8 mouse cellular contexts compared by ENCODE assay signal in the genomic region with DNA sequence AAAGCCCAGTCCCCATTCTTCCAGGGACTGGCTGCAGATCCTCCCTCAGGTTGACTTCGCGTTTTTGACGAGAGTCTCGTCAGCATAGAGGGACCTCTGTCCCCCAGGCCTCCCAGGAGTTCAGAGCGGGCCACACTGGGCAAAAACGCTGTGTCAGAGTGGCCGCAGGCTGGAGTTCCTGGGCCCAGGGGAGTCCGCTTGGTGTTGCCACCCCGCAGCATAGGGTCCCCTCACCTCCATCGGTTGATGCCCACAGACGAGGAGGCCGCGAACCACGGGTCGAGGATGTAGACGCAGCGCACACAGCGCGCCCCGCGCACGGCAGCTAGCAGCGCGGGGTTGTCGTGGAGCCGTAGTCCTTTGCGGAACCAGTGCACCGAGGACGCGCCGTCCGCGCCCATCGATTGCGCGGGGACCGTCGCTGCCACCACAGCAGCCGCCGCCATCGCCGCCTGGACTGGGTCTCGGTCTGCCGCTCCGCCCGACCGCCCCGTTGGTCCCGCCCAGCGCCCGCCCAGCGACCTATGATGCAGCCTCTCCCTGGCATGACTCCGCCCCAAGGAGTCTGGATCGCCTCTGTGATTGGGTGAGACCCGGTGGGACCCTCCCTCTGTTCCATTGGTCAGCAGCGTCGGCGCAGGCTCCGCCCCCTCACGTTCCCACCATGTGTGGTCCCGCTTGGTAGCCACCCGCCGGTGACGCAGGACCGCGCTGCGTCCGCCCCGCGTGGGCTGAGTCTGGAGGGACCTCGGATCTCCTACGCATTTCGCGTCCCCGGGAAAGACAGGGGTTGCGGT. TPM values are rescaled to one million over a fixed set of nuclear protein-coding genes. Genes with fewer than 3 reads are reported as not detected.
A peak's percentile ranks its signal among the peaks of the same experiment; 100 is the strongest.
DNase-seq lines count a peak whose midpoint lies in the region; ATAC-seq and TF ChIP-seq lines count a peak whose summit lies in the region.

Gene Cry2 (minus strand): TSS at position 466 of the 797 bp plus-strand sequence.

- H3K9me3 ChIP-seq in ES-Bruce4 (replicated peaks; ENCODE audit: control insufficient read depth, insufficient read depth, low read length, poor library complexity, severe bottlenecking) = no peaks in the 10 kb centered on the region
- no peaks in the 10 kb centered on the region for H3K9me3 ChIP-seq in forebrain, embryonic 13.5 days (replicated peaks)
- H3K9me3 ChIP-seq in liver, postnatal 0 days (ENCODE audit: low read length) = no peaks in the 10 kb centered on the region
- H3K9me3 ChIP-seq in neural tube, embryonic 14.5 days (ENCODE audit: control insufficient read depth, low read length) = no peaks in the 10 kb centered on the region

- peak; percentile 91 for ATAC-seq in cerebellum, adult (ENCODE audit: insufficient number of reproducible peaks, low FRiP score, low TSS enrichment)
- peak; percentile 98 for ATAC-seq in forebrain, embryonic 13.5 days
- peak; percentile 92 for ATAC-seq in liver, postnatal 0 days
- ATAC-seq in neural tube, embryonic 14.5 days (ENCODE audit: low read depth) = peak; percentile 97

- peak; percentile 99 for DNase-seq in heart, postnatal 10 days
- DNase-seq in large intestine, adult 2 months (ENCODE audit: low read depth, low spot score) = peak; percentile 86
- peak; percentile 100 for DNase-seq in liver, postnatal 0 days
- peak; percentile 99 for DNase-seq in testis, postnatal 10 days (ENCODE audit: low spot score)

- 0% methylated on average over 66 of the region's 76 CpGs for WGBS in forebrain, embryonic 13.5 days
- under 1% methylated on average over 75 of the region's 76 CpGs for WGBS in large intestine, adult 2 months
- 0% methylated on average over 41 of the region's 76 CpGs for WGBS in liver, postnatal 0 days (ENCODE audit: insufficient replicate concordance)
- under 1% methylated on average over 70 of the region's 76 CpGs for WGBS in neural tube, embryonic 14.5 days

- H3K36me3 ChIP-seq in ES-Bruce4 (ENCODE audit: control insufficient read depth, insufficient read depth, low read length, poor library complexity, severe bottlenecking) = no peaks in the 10 kb centered on the region
- H3K36me3 ChIP-seq in forebrain, embryonic 13.5 days (ENCODE audit: poor library complexity, severe bottlenecking) = no peaks in the 10 kb centered on the region
- peaks cover 2% of the 10 kb centered on the region; the same call in 1 of the 2 replicates for H3K36me3 ChIP-seq in liver, postnatal 0 days (replicated peaks; ENCODE audit: insufficient read depth, low read length)
- no peaks in the 10 kb centered on the region for H3K36me3 ChIP-seq in neural tube, embryonic 14.5 days (ENCODE audit: control insufficient read depth, insufficient read depth, low read length)

- H3K4me3 ChIP-seq in ES-Bruce4 (ENCODE audit: low read depth, low read length) = peak within 1 kb of the TSS; percentile 83
- H3K4me3 ChIP-seq in forebrain, embryonic 13.5 days = peak within 1 kb of the TSS; percentile 88
- peak within 1 kb of the TSS; percentile 80 for H3K4me3 ChIP-seq in liver, postnatal 0 days (ENCODE audit: low read depth, low read length)
- peak within 1 kb of the TSS; percentile 87 for H3K4me3 ChIP-seq in neural tube, embryonic 14.5 days (ENCODE audit: low read depth, low read length)

- peak within 1 kb of the TSS; percentile 46 for H3K9ac ChIP-seq in ES-Bruce4 (ENCODE audit: low read depth, poor library complexity, severe bottlenecking)
- H3K9ac ChIP-seq in forebrain, embryonic 13.5 days = peak within 1 kb of the TSS; percentile 87
- H3K9ac ChIP-seq in liver, postnatal 0 days (replicated peaks) = peak within 1 kb of the TSS; percentile 86
- peak within 1 kb of the TSS; percentile 79 for H3K9ac ChIP-seq in neural tube, embryonic 14.5 days (replicated peaks; ENCODE audit: low read depth, low read length)

- TF ChIP-seq CTCF in ES-Bruce4 (IDR thresholded peaks at IDR 0.05; ENCODE audit: low read depth, low read length) = no peak
- TF ChIP-seq CTCF in liver, postnatal 0 days (IDR thresholded peaks at IDR 0.05; ENCODE audit: low read depth) = no peak

- intact Hi-C loops in heart, postnatal 10 days (cut with DNase I) = loop anchor here (5.0 kb wide), 1 partner anchor 41 kb away; no protein-coding TSS in a partner anchor

- no peak for TF ChIP-seq EP300 in ES-Bruce4 (IDR thresholded peaks at IDR 0.05; ENCODE audit: insufficient read depth, low read depth, low read length)
- no peak; the same call in 1 of the 2 replicates for TF ChIP-seq EP300 in liver, postnatal 0 days (IDR thresholded peaks at IDR 0.05; ENCODE audit: low read depth)

- peak; percentile 64 for TF ChIP-seq POLR2A in ES-Bruce4 (IDR thresholded peaks at IDR 0.05; ENCODE audit: insufficient read depth, low read length)

- H3K4me1 ChIP-seq in ES-Bruce4 (ENCODE audit: control insufficient read depth, insufficient read depth, low read length) = peaks cover 7% of the 10 kb centered on the region
- H3K4me1 ChIP-seq in forebrain, embryonic 13.5 days = peaks cover 47% of the 10 kb centered on the region
- peaks cover 40% of the 10 kb centered on the region for H3K4me1 ChIP-seq in liver, postnatal 0 days (ENCODE audit: insufficient read depth)
- H3K4me1 ChIP-seq in neural tube, embryonic 14.5 days (ENCODE audit: control insufficient read depth, insufficient read depth, low read length) = peaks cover 32% of the 10 kb centered on the region

- H3K27me3 ChIP-seq in ES-Bruce4 (ENCODE audit: control insufficient read depth, insufficient read depth, low read length, poor library complexity, severe bottlenecking) = no peaks in the 10 kb centered on the region
- no peaks in the 10 kb centered on the region for H3K27me3 ChIP-seq in forebrain, embryonic 13.5 days
- no peaks in the 10 kb centered on the region for H3K27me3 ChIP-seq in liver, postnatal 0 days (ENCODE audit: insufficient read depth, low read length)
- H3K27me3 ChIP-seq in neural tube, embryonic 14.5 days (ENCODE audit: control insufficient read depth, insufficient read depth, low read length) = no peaks in the 10 kb centered on the region

- H3K4me2 ChIP-seq in forebrain, embryonic 13.5 days = peak within 1 kb of the TSS; percentile 92
- H3K4me2 ChIP-seq in liver, postnatal 0 days (ENCODE audit: low read depth, low read length) = peak within 1 kb of the TSS; percentile 95
- H3K4me2 ChIP-seq in neural tube, embryonic 14.5 days (ENCODE audit: low read depth, low read length) = peak within 1 kb of the TSS; percentile 93

- H3K27ac ChIP-seq in ES-Bruce4 (ENCODE audit: insufficient read depth, low read length) = no peak within 1 kb of the TSS
- H3K27ac ChIP-seq in forebrain, embryonic 13.5 days = peak within 1 kb of the TSS; percentile 26
- H3K27ac ChIP-seq in liver, postnatal 0 days (ENCODE audit: low read depth) = peak within 1 kb of the TSS; percentile 92
- H3K27ac ChIP-seq in neural tube, embryonic 14.5 days (ENCODE audit: low read depth, low read length) = peak within 1 kb of the TSS; percentile 64

RNA-seq across cellular contexts. Expression of gene Cry2, which starts in this region (rescaled TPM):
- 9.9 and 11.8 TPM in 2 replicates for polyA plus RNA-seq in ES-Bruce4 (2011; ENCODE audit: insufficient read depth, insufficient read length, low read depth, missing spikeins)
- 28.2 and 29.4 TPM in 2 replicates for polyA plus RNA-seq in forebrain, embryonic 13.5 days (2015; fragmentation: Nextera tagmentation; extraction: Ambion mirVana)
- total RNA-seq in heart, postnatal 10 days (2021) = 10 to 100 TPM; 25.6 to 30.9 TPM
- polyA plus RNA-seq in large intestine, adult 2 months (2012; rRNA removed) = 6.9 and 10.4 TPM in 2 replicates
- polyA plus RNA-seq in liver, postnatal 0 days (2015; fragmentation: Nextera tagmentation; extraction: Ambion mirVana) = 9.6 and 11.9 TPM in 2 replicates
- polyA plus RNA-seq in neural tube, embryonic 14.5 days (2014; fragmentation: Nextera tagmentation; extraction: Ambion mirVana) = 41.7 and 43.5 TPM in 2 replicates
